Mouse (Mus musculus): Measurements from ENCODE around the gene Opcml. TPM values are rescaled to one million over a fixed set of nuclear protein-coding genes. Genes with fewer than 3 reads are reported as not detected.

Opcml gene
- total and polyA plus RNA-seq, 2 experiments from 2014 or later: 0.49 to 0.57 TPM

GRCm38 (mm10) chr9:28264761-28265160 lies 474.2 kb downstream of the Opcml start:
- WGBS: 45% methylated on average over 6 of the region's 6 CpGs
- Histone ChIP-seq H3K4me2 (ENCODE audit: low read depth, low read length) (no peak overlapping the region), H3K9me3 (replicated peaks; ENCODE audit: control insufficient read depth, low read length) (no peaks in the 10 kb centered on the region), H3K27me3 (ENCODE audit: control insufficient read depth, insufficient read depth, low read length) (no peaks in the 10 kb centered on the region), H3K4me3 (ENCODE audit: low read depth, low read length) (no peak overlapping the region), H3K27ac (ENCODE audit: low read depth) (no peak overlapping the region), H3K36me3 (replicated peaks; ENCODE audit: control insufficient read depth, insufficient read depth, low read length) (no peaks in the 10 kb centered on the region), H3K4me1 (ENCODE audit: control insufficient read depth, insufficient read depth) (no peaks in the 10 kb centered on the region), H3K9ac (replicated peaks; ENCODE audit: low read depth, low read length) (no peak overlapping the region)
- ATAC-seq (ENCODE audit: insufficient read depth, low read depth) (no peak), DNase-seq (ENCODE audit: low spot score) (no peak)
- TF ChIP-seq EP300 (IDR thresholded peaks at IDR 0.05; ENCODE audit: low read depth): no peak
- TF ChIP-seq CTCF (IDR thresholded peaks at IDR 0.05; ENCODE audit: low read depth): no peak

DNA sequence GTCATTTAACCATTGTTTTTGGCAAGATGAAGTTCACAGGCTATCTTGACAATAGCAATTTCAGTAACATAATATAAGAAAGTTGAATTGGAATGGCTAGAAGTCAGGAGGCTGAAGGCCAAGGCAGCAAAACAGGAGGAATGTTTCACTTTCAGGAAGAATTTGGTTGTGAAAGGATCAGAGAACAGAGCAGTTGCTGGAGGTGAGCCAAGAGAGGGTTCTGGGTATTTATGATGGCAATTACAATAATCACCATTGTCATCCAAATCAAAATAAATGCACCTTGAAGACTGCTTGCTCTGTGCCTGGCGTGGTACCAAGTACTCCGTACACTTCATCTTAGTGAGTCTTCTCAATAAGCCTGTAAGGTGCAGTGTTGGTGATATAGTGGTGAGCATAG lies 483.2 kb downstream of the Opcml start:
- no peak for ATAC-seq (ENCODE audit: insufficient read depth, low read depth)
- TF ChIP-seq EP300 (IDR thresholded peaks at IDR 0.05; ENCODE audit: low read depth): no peak
- TF ChIP-seq CTCF (IDR thresholded peaks at IDR 0.05; ENCODE audit: low read depth): no peak

DNA sequence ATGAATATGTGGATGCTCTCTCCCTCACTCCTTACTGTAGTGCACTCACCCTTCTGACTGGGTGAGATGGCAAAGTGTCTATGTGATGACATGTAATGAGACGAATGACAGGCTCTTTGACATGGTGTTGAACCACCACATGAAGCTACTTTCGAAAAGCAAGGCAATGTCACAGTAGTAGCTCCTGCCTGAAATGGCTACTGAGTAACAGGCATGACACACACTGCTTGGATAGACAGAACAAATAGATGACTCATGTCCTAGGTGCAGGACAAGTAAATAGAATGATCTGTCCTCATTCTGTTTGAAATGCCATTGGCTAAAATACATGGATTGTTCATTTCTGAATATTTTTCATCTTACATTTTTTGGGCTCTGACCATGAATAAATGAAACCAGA lies 488.0 kb downstream of the Opcml start:
- Histone ChIP-seq H3K4me3 (ENCODE audit: low read depth, low read length) (no peak overlapping the region), H3K4me1 (ENCODE audit: control insufficient read depth, insufficient read depth) (peaks cover 6% of the 10 kb centered on the region; the same call in 1 of the 2 replicates), H3K9ac (replicated peaks; ENCODE audit: low read depth, low read length) (no peak overlapping the region), H3K27ac (ENCODE audit: low read depth) (no peak overlapping the region), H3K36me3 (replicated peaks; ENCODE audit: control insufficient read depth, insufficient read depth, low read length) (no peaks in the 10 kb centered on the region), H3K4me2 (ENCODE audit: low read depth, low read length) (no peak overlapping the region), H3K27me3 (ENCODE audit: control insufficient read depth, insufficient read depth, low read length) (no peaks in the 10 kb centered on the region), H3K9me3 (replicated peaks; ENCODE audit: control insufficient read depth, low read length) (no peaks in the 10 kb centered on the region)
- DNase-seq (ENCODE audit: low spot score) (no peak), ATAC-seq (ENCODE audit: insufficient read depth, low read depth) (peak; percentile 27; the same call in 1 of the 2 replicates)
- TF ChIP-seq CTCF (IDR thresholded peaks at IDR 0.05; ENCODE audit: low read depth) (no peak), EP300 (IDR thresholded peaks at IDR 0.05; ENCODE audit: low read depth) (no peak)
- WGBS: 39% methylated on average over 2 of the region's 2 CpGs

More for the DNA sequence above, 483.2 kb downstream of the Opcml start:
- DNase-seq (ENCODE audit: low spot score): no peak
- 73% methylated on average over 2 of the region's 2 CpGs for WGBS
- H3K36me3 ChIP-seq (replicated peaks; ENCODE audit: control insufficient read depth, insufficient read depth, low read length): no peaks in the 10 kb centered on the region
- H3K9ac ChIP-seq (replicated peaks; ENCODE audit: low read depth, low read length): no peak overlapping the region
- no peaks in the 10 kb centered on the region for H3K4me1 ChIP-seq (ENCODE audit: control insufficient read depth, insufficient read depth)
- no peaks in the 10 kb centered on the region for H3K27me3 ChIP-seq (ENCODE audit: control insufficient read depth, insufficient read depth, low read length)
- 0 out of 2 replicates have a peak, but pooled peaks cover 2% of the 10 kb centered on the region for H3K9me3 ChIP-seq (replicated peaks; ENCODE audit: control insufficient read depth, low read length)
- H3K27ac ChIP-seq (ENCODE audit: low read depth): no peak overlapping the region
- no peak overlapping the region for H3K4me2 ChIP-seq (ENCODE audit: low read depth, low read length)
- H3K4me3 ChIP-seq (ENCODE audit: low read depth, low read length): no peak overlapping the region

GRCm38 (mm10) chr9:28281025-28281424 lies 490.4 kb downstream of the Opcml start:
- DNase-seq (ENCODE audit: low spot score): peak; percentile 64
- H3K9me3 ChIP-seq (replicated peaks; ENCODE audit: control insufficient read depth, low read length): no peaks in the 10 kb centered on the region
- no peaks in the 10 kb centered on the region for H3K27me3 ChIP-seq (ENCODE audit: control insufficient read depth, insufficient read depth, low read length)
- no peak overlapping the region for H3K27ac ChIP-seq (ENCODE audit: low read depth)
- no peak overlapping the region for H3K4me3 ChIP-seq (ENCODE audit: low read depth, low read length)
- H3K36me3 ChIP-seq (replicated peaks; ENCODE audit: control insufficient read depth, insufficient read depth, low read length): no peaks in the 10 kb centered on the region
- no peak overlapping the region for H3K4me2 ChIP-seq (ENCODE audit: low read depth, low read length)
- ATAC-seq (ENCODE audit: insufficient read depth, low read depth): peak; percentile 79
- 14% methylated on average over 3 of the region's 3 CpGs for WGBS
- H3K9ac ChIP-seq (replicated peaks; ENCODE audit: low read depth, low read length): no peak overlapping the region
- TF ChIP-seq CTCF (IDR thresholded peaks at IDR 0.05; ENCODE audit: low read depth) (no peak), EP300 (IDR thresholded peaks at IDR 0.05; ENCODE audit: low read depth) (no peak)
- peaks cover 6% of the 10 kb centered on the region; the same call in 1 of the 2 replicates for H3K4me1 ChIP-seq (ENCODE audit: control insufficient read depth, insufficient read depth)

DNA sequence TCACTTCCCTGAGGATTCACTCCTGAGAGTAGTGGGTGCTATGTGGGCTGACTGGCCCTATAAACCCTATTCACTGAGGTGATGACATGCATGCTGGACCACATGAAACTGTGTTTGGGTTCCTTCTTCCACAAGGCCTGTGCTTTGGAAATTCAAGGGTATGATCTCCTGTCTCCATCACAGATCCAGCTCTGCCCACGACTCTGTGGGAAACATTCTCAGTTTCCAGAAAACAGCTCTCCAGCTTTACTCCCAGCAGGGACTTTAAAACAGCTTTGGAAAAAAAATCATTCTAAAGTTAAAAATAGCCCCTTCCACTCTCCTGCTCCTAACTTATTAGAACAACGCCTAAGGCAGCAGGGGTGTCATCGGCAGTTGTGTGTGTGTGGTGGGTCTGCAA lies 491.0 kb downstream of the Opcml start:
- ATAC-seq (ENCODE audit: insufficient read depth, low read depth): no peak
- H3K9me3 ChIP-seq (replicated peaks; ENCODE audit: control insufficient read depth, low read length): no peaks in the 10 kb centered on the region
- DNase-seq (ENCODE audit: low spot score): no peak
- TF ChIP-seq EP300 (IDR thresholded peaks at IDR 0.05; ENCODE audit: low read depth) (no peak), CTCF (IDR thresholded peaks at IDR 0.05; ENCODE audit: low read depth) (no peak)
- H3K4me3 ChIP-seq (ENCODE audit: low read depth, low read length): no peak overlapping the region
- no peak overlapping the region for H3K9ac ChIP-seq (replicated peaks; ENCODE audit: low read depth, low read length)
- 35% methylated on average over 3 of the region's 3 CpGs for WGBS
- H3K4me1 ChIP-seq (ENCODE audit: control insufficient read depth, insufficient read depth): peaks cover 6% of the 10 kb centered on the region; the same call in 1 of the 2 replicates
- no peaks in the 10 kb centered on the region for H3K36me3 ChIP-seq (replicated peaks; ENCODE audit: control insufficient read depth, insufficient read depth, low read length)
- no peaks in the 10 kb centered on the region for H3K27me3 ChIP-seq (ENCODE audit: control insufficient read depth, insufficient read depth, low read length)
- H3K27ac ChIP-seq (ENCODE audit: low read depth): no peak overlapping the region
- no peak overlapping the region for H3K4me2 ChIP-seq (ENCODE audit: low read depth, low read length)

GRCm38 (mm10) chr9:28285016-28285415 lies 494.4 kb downstream of the Opcml start:
- Histone ChIP-seq H3K27me3 (ENCODE audit: control insufficient read depth, insufficient read depth, low read length) (no peaks in the 10 kb centered on the region), H3K4me1 (ENCODE audit: control insufficient read depth, insufficient read depth) (peaks cover 6% of the 10 kb centered on the region; the same call in 1 of the 2 replicates), H3K27ac (ENCODE audit: low read depth) (no peak overlapping the region), H3K4me3 (ENCODE audit: low read depth, low read length) (no peak overlapping the region), H3K4me2 (ENCODE audit: low read depth, low read length) (no peak overlapping the region), H3K36me3 (replicated peaks; ENCODE audit: control insufficient read depth, insufficient read depth, low read length) (no peaks in the 10 kb centered on the region), H3K9ac (replicated peaks; ENCODE audit: low read depth, low read length) (no peak overlapping the region), H3K9me3 (replicated peaks; ENCODE audit: control insufficient read depth, low read length) (no peaks in the 10 kb centered on the region)
- 78% methylated on average over 3 of the region's 3 CpGs for WGBS
- no peak for TF ChIP-seq EP300 (IDR thresholded peaks at IDR 0.05; ENCODE audit: low read depth)
- TF ChIP-seq CTCF (IDR thresholded peaks at IDR 0.05; ENCODE audit: low read depth): no peak
- DNase-seq (ENCODE audit: low spot score) (no peak), ATAC-seq (ENCODE audit: insufficient read depth, low read depth) (no peak)
